Mouse (Mus musculus) ES-Bruce4 (cell line): ENCODE measurements around the gene Ankrd13b.

ENCODE experiments used
- CTCF ChIP-seq: IDR thresholded peaks from one replicate; pipeline ENCODE4 v1.8.1; 2011; ENCODE audit warnings: low read depth, low read length
- EP300 ChIP-seq: IDR thresholded peaks from 2 replicates; pipeline ENCODE4 v1.6.1; 2011; ENCODE audit warnings: low read depth, low read length; ENCODE audit not compliant: insufficient read depth
- POLR2A ChIP-seq: IDR thresholded peaks from one replicate; pipeline ENCODE4 v1.8.1; 2011; ENCODE audit warnings: low read length; ENCODE audit not compliant: insufficient read depth

GRCm38 (mm10) chr11:77494782-77495181 is 5.3 kb upstream of the Ankrd13b start:
- no peak for TF ChIP-seq EP300
- no peak for TF ChIP-seq POLR2A
- no peak for TF ChIP-seq CTCF
